Mouse (Mus musculus) testis, adult 2 months (tissue): ENCODE results near the gene Cuzd1.

Source experiments
- CTCF ChIP-seq: fragments of 200-500 bp; IDR thresholded peaks from 2 replicates; pipeline ENCODE4 v1.5.1; 2012; ENCODE audit warnings: low read depth, mild to moderate bottlenecking, inconsistent platforms, low read length, moderate library complexity; ENCODE audit not compliant: control insufficient read depth, insufficient read depth, insufficient replicate concordance
- POLR2A ChIP-seq: fragments of 200-500 bp; IDR thresholded peaks from 2 replicates; pipeline ENCODE4 v1.6.1; 2012; ENCODE audit warnings: low read depth, mild to moderate bottlenecking, inconsistent platforms, low read length, moderate library complexity; ENCODE audit not compliant: control insufficient read depth

DNA sequence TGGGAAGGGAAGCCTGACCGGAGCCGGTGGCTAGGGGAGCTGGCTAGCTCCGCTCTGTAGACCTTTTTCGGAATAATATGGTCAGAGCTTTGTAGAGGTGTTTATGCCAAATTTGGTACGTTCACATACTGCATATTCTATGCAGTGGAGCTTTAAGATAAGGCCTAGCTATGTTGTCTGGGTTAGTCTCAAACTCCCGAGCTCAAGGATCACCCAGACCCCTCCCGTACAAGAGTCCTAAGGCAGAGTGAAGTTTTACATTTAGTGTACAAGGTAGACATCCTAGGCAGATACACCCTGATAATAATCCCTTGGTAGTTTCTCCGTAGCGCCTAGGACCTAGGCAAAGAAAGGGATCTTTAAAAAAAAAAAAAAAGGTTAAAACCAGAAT is 49.4 kb upstream of the Cuzd1 start:
- TF ChIP-seq POLR2A (no peak), CTCF (no peak)
